Mouse (Mus musculus) forebrain, postnatal 0 days (tissue): Measurements from ENCODE around the gene Canx. TPM values are rescaled to one million over a fixed set of nuclear protein-coding genes. Genes with fewer than 3 reads are reported as not detected.
A peak's percentile ranks its signal among the peaks of the same experiment; 100 is the strongest.
"Not testable (repeated sequence)": the region's sequence is repeated elsewhere in the genome, so short reads cannot be mapped to it uniquely, and the experiment has no call there.

Source experiments
- ATAC-seq: fragments of 200-750 bp; cut with Nextera tagmentation; 2 replicates; pipeline ENCODE4 v1.8.0; 2017; ENCODE audit warnings: mild to moderate bottlenecking, moderate library complexity
- DNase-seq: peaks from one replicate; pipeline ENCODE4 v3.0.0-alpha.2; 2015
- H3K27ac ChIP-seq: fragments of 300-500 bp; sonication (generic); 2 replicates; pipeline ENCODE4 v1.5.1; 2014; ENCODE audit warnings: low read depth, mild to moderate bottlenecking, antibody characterized with exemption, low read length, moderate library complexity, mixed read lengths
- H3K27me3 ChIP-seq: fragments of 300-500 bp; sonication (generic); 2 replicates; pipeline ENCODE4 v1.6.1; 2014; ENCODE audit warnings: mild to moderate bottlenecking, low read length, mixed read lengths; ENCODE audit not compliant: insufficient read depth
- H3K36me3 ChIP-seq: fragments of 300-500 bp; sonication (generic); 2 replicates; pipeline ENCODE4 v1.6.1; 2014; ENCODE audit warnings: mild to moderate bottlenecking, moderate library complexity; ENCODE audit not compliant: insufficient read depth
- H3K4me1 ChIP-seq: fragments of 300-500 bp; sonication (generic); 2 replicates; pipeline ENCODE4 v1.6.1; 2014; ENCODE audit warnings: antibody characterized with exemption; ENCODE audit not compliant: insufficient read depth
- H3K4me2 ChIP-seq: fragments of 300-500 bp; sonication (generic); 2 replicates; pipeline ENCODE4 v1.6.1; 2014; ENCODE audit warnings: low read depth, mild to moderate bottlenecking, moderate library complexity
- H3K4me3 ChIP-seq: fragments of 300-500 bp; sonication (generic); 2 replicates; pipeline ENCODE4 v1.5.1; 2014; ENCODE audit warnings: low read depth, low read length, mixed read lengths
- H3K9ac ChIP-seq: fragments of 300-500 bp; sonication (generic); 2 replicates; pipeline ENCODE4 v1.6.1; 2014; ENCODE audit warnings: mild to moderate bottlenecking
- H3K9me3 ChIP-seq: fragments of 300-500 bp; sonication (generic); 2 replicates; pipeline ENCODE4 v1.6.1; 2016; ENCODE audit warnings: low read length
- CTCF ChIP-seq: sonication (generic); IDR thresholded peaks from 2 replicates; pipeline ENCODE4 v1.5.1; 2016; ENCODE audit warnings: antibody characterized with exemption, control low read depth, low read depth
- WGBS: fragments of 180-500 bp; shearing (Covaris S2); extraction: QIAGEN DNeasy Blood & Tissue Kit; methylation state at CpG from one replicate; pipeline ENCODE4 v1.1.7; 2014; 5-methylcytosine and 5-hydroxymethylcytosine counted together
- polyA plus RNA-seq: library from polyadenylated mRNA; unstranded; fragments of >200 nt; fragmentation: Nextera tagmentation; extraction: Ambion mirVana; gene quantifications from 2 replicates; pipeline ENCODE4 v1.2.1, GENCODE M21; 2015
- total RNA-seq: library from RNA; depleted of rRNA; stranded (reverse); fragments of >200 nt; gene quantifications from 2 replicates; pipeline ENCODE4 v1.2.3, GENCODE M21; 2014

Gene Canx
- total and polyA plus RNA-seq, 2 experiments from 2014 or later: 233 to 298 TPM

- peak overlapping the region; percentile 55 for H3K4me2 ChIP-seq
- 0 out of 2 replicates have a peak overlapping the region, but pooled peaks have one; percentile 38 for H3K4me3 ChIP-seq
- H3K27me3 ChIP-seq: no peaks in the 10 kb centered on the region; the same call in 1 of the 2 replicates
- DNase-seq (no peak), ATAC-seq (peak; percentile 49)
- H3K9me3 ChIP-seq: no peaks in the 10 kb centered on the region
- H3K9ac ChIP-seq: peak overlapping the region; percentile 71
- H3K4me1 ChIP-seq: 0 out of 2 replicates have a peak, but pooled peaks cover 3% of the 10 kb centered on the region
- no peak for TF ChIP-seq CTCF
- 40% methylated on average over 4 of the region's 4 CpGs for WGBS
- H3K27ac ChIP-seq: peak overlapping the region; percentile 92
- no peaks in the 10 kb centered on the region for H3K36me3 ChIP-seq
These were observed 45.5 kb upstream of the Canx start for GRCm38 (mm10) chr11:50370969-50371368.

- Histone ChIP-seq H3K9me3 (no peaks in the 10 kb centered on the region), H3K4me3 (no peak overlapping the region), H3K9ac (no peak overlapping the region), H3K27me3 (no peaks in the 10 kb centered on the region; the same call in 1 of the 2 replicates), H3K4me1 (0 out of 2 replicates have a peak, but pooled peaks cover 3% of the 10 kb centered on the region), H3K4me2 (no peak overlapping the region), H3K36me3 (no peaks in the 10 kb centered on the region), H3K27ac (no peak overlapping the region)
- WGBS: 83% methylated on average over 5 of the region's 5 CpGs
- DNase-seq (no peak), ATAC-seq (no peak)
- TF ChIP-seq CTCF: no peak
These were observed 44.0 kb upstream of the Canx start for GRCm38 (mm10) chr11:50369360-50369911.

DNA sequence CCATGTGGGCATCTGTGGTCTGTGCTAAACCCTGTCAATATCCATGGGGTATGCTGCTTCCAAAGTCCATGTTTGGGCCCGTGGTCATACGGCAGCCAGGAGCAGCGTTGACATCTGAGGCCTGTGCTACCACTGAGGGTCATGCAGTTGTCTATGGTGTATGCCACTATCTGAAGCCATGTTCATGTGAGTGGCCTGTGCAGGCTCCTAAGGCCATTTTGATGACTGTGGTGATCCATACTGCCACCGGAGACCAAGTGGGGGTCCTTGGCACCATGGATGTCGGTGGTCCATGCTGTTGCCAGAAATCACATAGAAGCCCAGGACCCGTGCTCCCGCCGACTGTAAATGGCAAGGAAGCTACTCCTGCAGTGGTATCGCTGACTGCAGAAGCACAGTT is 42.1 kb upstream of the Canx start:
- no peaks in the 10 kb centered on the region for H3K27me3 ChIP-seq
- 0 out of 2 replicates have a peak, but pooled peaks cover 3% of the 10 kb centered on the region for H3K4me1 ChIP-seq
- 90% methylated on average over 9 of the region's 9 CpGs for WGBS
- H3K9ac ChIP-seq: no peak overlapping the region
- TF ChIP-seq CTCF: no peak
- DNase-seq (no peak), ATAC-seq (no peak)
- no peak overlapping the region for H3K27ac ChIP-seq
- no peak overlapping the region for H3K4me2 ChIP-seq
- no peaks in the 10 kb centered on the region for H3K9me3 ChIP-seq
- no peak overlapping the region for H3K4me3 ChIP-seq
- H3K36me3 ChIP-seq: no peaks in the 10 kb centered on the region

GRCm38 (mm10) chr11:50365322-50365721 is 39.8 kb upstream of the Canx start:
- Histone ChIP-seq H3K27me3 (no peaks in the 10 kb centered on the region), H3K4me2 (no peak overlapping the region), H3K27ac (no peak overlapping the region), H3K9ac (no peak overlapping the region), H3K9me3 (no peaks in the 10 kb centered on the region), H3K36me3 (no peaks in the 10 kb centered on the region), H3K4me1 (no peaks in the 10 kb centered on the region), H3K4me3 (no peak overlapping the region)
- ATAC-seq (no peak), DNase-seq (no peak)
- no peak for TF ChIP-seq CTCF

GRCm38 (mm10) chr11:50364548-50364947 is 39.1 kb upstream of the Canx start:
- H3K4me3 ChIP-seq: no peak overlapping the region
- no peaks in the 10 kb centered on the region for H3K9me3 ChIP-seq
- TF ChIP-seq CTCF: peak; percentile 92
- no peak overlapping the region for H3K4me2 ChIP-seq
- no peak overlapping the region for H3K9ac ChIP-seq
- ATAC-seq (peak; percentile 81), DNase-seq (peak; percentile 91)
- H3K4me1 ChIP-seq: 0 out of 2 replicates have a peak, but pooled peaks cover 2% of the 10 kb centered on the region
- H3K27ac ChIP-seq: no peak overlapping the region
- H3K27me3 ChIP-seq: no peaks in the 10 kb centered on the region
- 4% methylated on average over 4 of the region's 4 CpGs for WGBS
- no peaks in the 10 kb centered on the region for H3K36me3 ChIP-seq

DNA sequence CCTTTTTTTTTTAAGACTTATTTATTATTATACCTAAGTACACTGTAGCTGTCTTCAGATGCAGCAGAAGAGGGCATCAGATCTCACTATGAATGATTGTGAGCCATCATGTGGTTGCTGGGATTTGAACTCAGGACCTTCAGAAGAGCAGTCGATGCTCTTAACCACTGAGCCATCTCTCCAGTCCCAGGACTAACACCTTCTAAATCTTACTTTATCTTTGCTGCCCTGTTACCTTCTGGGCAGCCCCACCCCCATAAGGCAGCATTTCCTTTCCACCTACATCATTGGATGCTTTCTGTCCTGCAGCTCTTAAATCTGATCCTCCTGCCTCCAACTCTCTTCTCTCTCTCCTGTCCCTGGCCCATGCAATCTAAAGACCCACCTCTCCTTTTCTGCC is 35.8 kb upstream of the Canx start:
- not testable (repeated sequence) for H3K4me1 ChIP-seq, ATAC-seq, H3K27ac ChIP-seq, H3K4me2 ChIP-seq, H3K4me3 ChIP-seq, H3K36me3 ChIP-seq, H3K9ac ChIP-seq, H3K27me3 ChIP-seq, H3K9me3 ChIP-seq, DNase-seq
- 86% methylated on average over 1 of the region's 1 CpGs for WGBS

DNA sequence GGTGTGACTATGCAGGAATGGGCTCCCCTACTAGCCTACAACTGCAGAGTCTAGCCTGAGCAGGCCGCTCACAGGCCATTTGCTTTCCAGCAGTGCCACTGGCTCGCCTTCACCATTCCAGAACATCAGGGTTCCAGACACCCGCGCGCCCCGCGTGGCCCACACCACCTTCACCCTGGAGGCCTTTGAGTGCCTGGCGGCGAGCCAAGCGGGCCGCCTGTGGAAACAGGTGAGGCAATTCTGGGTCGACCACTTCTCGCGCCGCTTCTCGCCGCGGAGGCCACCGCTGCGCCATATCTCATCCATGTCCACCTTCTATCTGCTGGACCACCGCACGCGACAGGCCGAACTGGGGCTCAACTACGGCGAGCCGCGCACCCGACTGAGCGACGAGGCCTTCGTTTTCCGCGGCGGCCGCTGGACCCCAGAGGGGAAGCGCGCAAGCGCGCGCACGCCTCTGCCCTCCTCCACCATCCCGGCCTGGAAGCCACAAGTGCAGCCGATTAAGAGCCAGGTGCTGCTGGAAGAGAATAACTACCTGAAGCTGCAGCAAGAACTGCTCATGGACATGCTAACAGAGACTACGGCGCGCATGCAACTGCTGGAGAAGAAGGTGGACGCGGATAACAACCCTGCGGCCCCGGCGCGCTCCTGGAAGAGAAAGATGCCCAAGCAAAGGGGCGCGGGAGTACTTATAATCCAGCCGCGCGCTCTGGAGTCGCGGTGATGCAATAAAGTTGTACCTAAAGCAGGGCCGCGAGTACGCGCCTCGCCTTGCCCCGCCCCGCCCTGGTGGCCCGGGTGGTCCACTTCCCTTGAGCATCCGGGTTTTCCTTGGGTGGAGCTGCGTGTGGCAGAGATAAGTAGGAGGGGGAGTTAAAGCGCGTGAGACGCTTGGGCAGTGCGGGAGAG is 33.7 kb upstream of the Canx start:
- peak; percentile 93 for ATAC-seq
- WGBS: 1% methylated on average over 74 of the region's 74 CpGs

More for the DNA sequence above, 33.7 kb upstream of the Canx start:
- Histone ChIP-seq H3K4me2 (peak overlapping the region; percentile 86), H3K27ac (peak overlapping the region; percentile 74), H3K9ac (peak overlapping the region; percentile 71), H3K36me3 (no peaks in the 10 kb centered on the region), H3K9me3 (no peaks in the 10 kb centered on the region), H3K4me1 (0 out of 2 replicates have a peak, but pooled peaks cover 3% of the 10 kb centered on the region), H3K27me3 (no peaks in the 10 kb centered on the region), H3K4me3 (peak overlapping the region; percentile 57)
- DNase-seq: peak; percentile 76
- TF ChIP-seq CTCF: no peak
